Mouse (Mus musculus) embryonic facial prominence, embryonic 10.5 days (tissue): ENCODE data around the gene Orm1. TPM values are rescaled to one million over a fixed set of nuclear protein-coding genes. Genes with fewer than 3 reads are reported as not detected.

Experiments used
- DNase-seq: peaks from one replicate; pipeline ENCODE4 v3.0.0-alpha.2; 2017; ENCODE audit warnings: low spot score
- H3K27ac ChIP-seq: fragments of 300-500 bp; sonication (generic); replicated peaks from 2 replicates; pipeline ENCODE4 v1.5.1; 2016; ENCODE audit warnings: mild to moderate bottlenecking
- H3K27me3 ChIP-seq: fragments of 300-500 bp; sonication (generic); replicated peaks from 2 replicates; pipeline ENCODE4 v1.6.1; 2016; ENCODE audit warnings: low read depth, mild to moderate bottlenecking; ENCODE audit not compliant: poor library complexity, severe bottlenecking
- H3K36me3 ChIP-seq: fragments of 300-500 bp; sonication (generic); replicated peaks from 2 replicates; pipeline ENCODE4 v1.6.1; 2016; ENCODE audit warnings: mild to moderate bottlenecking, moderate library complexity
- H3K4me1 ChIP-seq: fragments of 300-500 bp; sonication (generic); 2 replicates; pipeline ENCODE4 v1.6.1; 2016
- H3K4me3 ChIP-seq: fragments of 300-500 bp; sonication (generic); 2 replicates; pipeline ENCODE4 v1.5.1; 2016; ENCODE audit warnings: mild to moderate bottlenecking, moderate library complexity
- H3K9me3 ChIP-seq: fragments of 300-500 bp; sonication (generic); 2 replicates; pipeline ENCODE4 v1.6.1; 2016; ENCODE audit warnings: mild to moderate bottlenecking
- WGBS: fragments of 180-500 bp; shearing (Covaris S2); methylation state at CpG from one replicate; pipeline ENCODE4 v1.1.7; 2016; 5-methylcytosine and 5-hydroxymethylcytosine counted together
- polyA plus RNA-seq: library from polyadenylated mRNA; unstranded; fragments of >200 nt; fragmentation: Nextera tagmentation; extraction: Ambion mirVana; gene quantifications from 2 replicates; pipeline ENCODE4 v1.2.1, GENCODE M21; 2016

Orm1 gene
- polyA plus RNA-seq, 1 experiment from 2014 or later = not detected

GRCm38 (mm10) chr4:63362150-63362549 is 17.8 kb downstream of the Orm1 start, which contains the start of gene Orm2:
Gene Orm2 (plus strand): TSS chr4:63362449.
- no peak within 1 kb of the TSS for H3K4me3 ChIP-seq
- H3K36me3 ChIP-seq = peaks cover under 1% of the 10 kb centered on the region; the same call in 1 of the 2 replicates
- H3K9me3 ChIP-seq = no peaks in the 10 kb centered on the region
- no peaks in the 10 kb centered on the region for H3K4me1 ChIP-seq
- no peaks in the 10 kb centered on the region for H3K27me3 ChIP-seq
- no peak for DNase-seq
- H3K27ac ChIP-seq = no peak within 1 kb of the TSS; the same call in 1 of the 2 replicates
- 88% methylated on average over 5 of the region's 5 CpGs for WGBS

- H3K4me3 ChIP-seq = no peak overlapping the region
- no peaks in the 10 kb centered on the region for H3K9me3 ChIP-seq
- H3K4me1 ChIP-seq = no peaks in the 10 kb centered on the region
- H3K36me3 ChIP-seq = peaks cover 60% of the 10 kb centered on the region
- DNase-seq = peak; percentile 86
- 14% methylated on average over 4 of the region's 4 CpGs for WGBS
- H3K27me3 ChIP-seq = no peaks in the 10 kb centered on the region
- no peak overlapping the region for H3K27ac ChIP-seq
Measured at GRCm38 (mm10) chr4:63368577-63368976, 24.2 kb downstream of the Orm1 start.

GRCm38 (mm10) chr4:63370897-63371296 is 26.5 kb downstream of the Orm1 start:
- Histone ChIP-seq H3K36me3 (peaks cover 84% of the 10 kb centered on the region), H3K4me3 (no peak overlapping the region), H3K27me3 (no peaks in the 10 kb centered on the region), H3K4me1 (no peaks in the 10 kb centered on the region), H3K9me3 (no peaks in the 10 kb centered on the region), H3K27ac (no peak overlapping the region; the same call in 1 of the 2 replicates)
- 46% methylated on average over 7 of the region's 7 CpGs for WGBS
- no peak for DNase-seq

- WGBS = 56% methylated on average over 3 of the region's 3 CpGs
- DNase-seq = peak; percentile 29
- Histone ChIP-seq H3K36me3 (peaks cover 94% of the 10 kb centered on the region), H3K27me3 (no peaks in the 10 kb centered on the region), H3K4me1 (no peaks in the 10 kb centered on the region), H3K9me3 (no peaks in the 10 kb centered on the region), H3K27ac (no peak overlapping the region), H3K4me3 (no peak overlapping the region)
Measured at GRCm38 (mm10) chr4:63371890-63372289, 27.5 kb downstream of the Orm1 start.

- 94% methylated on average over 8 of the region's 8 CpGs for WGBS
- H3K36me3 ChIP-seq = peaks cover 96% of the 10 kb centered on the region
Measured at GRCm38 (mm10) chr4:63373404-63373803, 29.0 kb downstream of the Orm1 start.

GRCm38 (mm10) chr4:63374331-63374730 is 30.0 kb downstream of the Orm1 start:
- WGBS = 88% methylated on average over 12 of the region's 12 CpGs
- Histone ChIP-seq H3K4me1 (no peaks in the 10 kb centered on the region), H3K27ac (no peak overlapping the region), H3K9me3 (no peaks in the 10 kb centered on the region), H3K36me3 (peaks cover 97% of the 10 kb centered on the region), H3K4me3 (no peak overlapping the region), H3K27me3 (no peaks in the 10 kb centered on the region)
- no peak for DNase-seq

More at GRCm38 (mm10) chr4:63373404-63373803, 29.0 kb downstream of the Orm1 start:
- Histone ChIP-seq H3K4me3 (no peak overlapping the region), H3K27ac (no peak overlapping the region), H3K9me3 (no peaks in the 10 kb centered on the region), H3K4me1 (no peaks in the 10 kb centered on the region), H3K27me3 (no peaks in the 10 kb centered on the region)
- DNase-seq = no peak

- 71% methylated on average over 1 of the region's 1 CpGs for WGBS
- DNase-seq = no peak
- no peaks in the 10 kb centered on the region for H3K4me1 ChIP-seq
Measured at GRCm38 (mm10) chr4:63375367-63375766, 31.0 kb downstream of the Orm1 start.

GRCm38 (mm10) chr4:63377483-63377882 is 33.1 kb downstream of the Orm1 start:
- H3K27ac ChIP-seq = no peak overlapping the region
- 70% methylated on average over 7 of the region's 7 CpGs for WGBS
- H3K9me3 ChIP-seq = no peaks in the 10 kb centered on the region
- DNase-seq = no peak
- peaks cover 100% of the 10 kb centered on the region for H3K36me3 ChIP-seq
- no peak overlapping the region for H3K4me3 ChIP-seq
- no peaks in the 10 kb centered on the region for H3K4me1 ChIP-seq
- H3K27me3 ChIP-seq = no peaks in the 10 kb centered on the region

More at GRCm38 (mm10) chr4:63375367-63375766, 31.0 kb downstream of the Orm1 start:
- no peaks in the 10 kb centered on the region for H3K9me3 ChIP-seq
- no peaks in the 10 kb centered on the region for H3K27me3 ChIP-seq
- no peak overlapping the region for H3K27ac ChIP-seq
- H3K36me3 ChIP-seq = peaks cover 98% of the 10 kb centered on the region
- H3K4me3 ChIP-seq = no peak overlapping the region

GRCm38 (mm10) chr4:63382676-63383369 is 38.5 kb downstream of the Orm1 start:
- no peak overlapping the region for H3K4me3 ChIP-seq
- no peaks in the 10 kb centered on the region for H3K4me1 ChIP-seq
- no peak overlapping the region for H3K27ac ChIP-seq
- H3K27me3 ChIP-seq = no peaks in the 10 kb centered on the region
- H3K9me3 ChIP-seq = no peaks in the 10 kb centered on the region
- no peak for DNase-seq
- peaks cover 83% of the 10 kb centered on the region for H3K36me3 ChIP-seq
- WGBS = 83% methylated on average over 4 of the region's 4 CpGs

GRCm38 (mm10) chr4:63383474-63383873 is 39.1 kb downstream of the Orm1 start:
- 90% methylated on average over 12 of the region's 12 CpGs for WGBS
- Histone ChIP-seq H3K27me3 (no peaks in the 10 kb centered on the region), H3K27ac (no peak overlapping the region), H3K4me1 (no peaks in the 10 kb centered on the region), H3K4me3 (no peak overlapping the region), H3K36me3 (peaks cover 81% of the 10 kb centered on the region), H3K9me3 (no peaks in the 10 kb centered on the region)
- DNase-seq = no peak

- no peaks in the 10 kb centered on the region for H3K9me3 ChIP-seq
- peaks cover 74% of the 10 kb centered on the region for H3K36me3 ChIP-seq
- DNase-seq = no peak
Measured at GRCm38 (mm10) chr4:63384262-63384661, 39.9 kb downstream of the Orm1 start.

GRCm38 (mm10) chr4:63385253-63385652 is 40.9 kb downstream of the Orm1 start:
- peaks cover 15% of the 10 kb centered on the region for H3K4me1 ChIP-seq
- H3K27me3 ChIP-seq = no peaks in the 10 kb centered on the region
- peaks cover 64% of the 10 kb centered on the region for H3K36me3 ChIP-seq
- no peak overlapping the region for H3K4me3 ChIP-seq
- no peaks in the 10 kb centered on the region for H3K9me3 ChIP-seq
- 95% methylated on average over 3 of the region's 3 CpGs for WGBS
- no peak for DNase-seq
- H3K27ac ChIP-seq = no peak overlapping the region

More at GRCm38 (mm10) chr4:63384262-63384661, 39.9 kb downstream of the Orm1 start:
- no peaks in the 10 kb centered on the region for H3K27me3 ChIP-seq
- no peak overlapping the region for H3K27ac ChIP-seq
- 94% methylated on average over 4 of the region's 4 CpGs for WGBS
- H3K4me3 ChIP-seq = no peak overlapping the region
- peaks cover 5% of the 10 kb centered on the region for H3K4me1 ChIP-seq

- no peaks in the 10 kb centered on the region for H3K9me3 ChIP-seq
- no peak overlapping the region for H3K27ac ChIP-seq
- H3K4me3 ChIP-seq = no peak overlapping the region
- DNase-seq = no peak
- H3K4me1 ChIP-seq = peaks cover 16% of the 10 kb centered on the region
- no peaks in the 10 kb centered on the region for H3K27me3 ChIP-seq
- 91% methylated on average over 11 of the region's 11 CpGs for WGBS
- peaks cover 62% of the 10 kb centered on the region for H3K36me3 ChIP-seq
Measured at GRCm38 (mm10) chr4:63385784-63386183, 41.4 kb downstream of the Orm1 start.
